Comparison of ENCODE assay signal across 9 mouse cellular contexts in genomic region chr7:111625736-111626135, GRCm38 (mm10).
"Had no signal": no experiment of that assay in that cellular context is flagged by ENCODE, and none has a peak within 500 bp of the region (broad histone marks: within the 10 kb centered on the region; RNA-seq: fewer than 3 reads in every experiment).

No protein-coding gene starts in this region.

- H3K27me3 ChIP-seq: kidney, embryonic 15.5 days; limb, embryonic 13.5 days; neural tube, embryonic 12.5 days had no signal

- H3K4me3 ChIP-seq: kidney, embryonic 15.5 days; limb, embryonic 13.5 days; neural tube, embryonic 12.5 days had no signal

- H3K36me3 ChIP-seq: kidney, embryonic 15.5 days; limb, embryonic 13.5 days; neural tube, embryonic 12.5 days had no signal

- H3K27ac ChIP-seq: kidney, embryonic 15.5 days; limb, embryonic 13.5 days; liver, embryonic 14.5 days; neural tube, embryonic 12.5 days; stomach, postnatal 0 days had no signal

- H3K9me3 ChIP-seq: kidney, embryonic 15.5 days; limb, embryonic 13.5 days; neural tube, embryonic 12.5 days had no signal

- DNase-seq: kidney, postnatal 14 days; left cerebral cortex, postnatal 4 days; lung, adult 18-20 months; thymus, postnatal 4 days had no signal

- H3K4me2 ChIP-seq: kidney, embryonic 15.5 days; limb, embryonic 13.5 days; neural tube, embryonic 12.5 days had no signal

- H3K9ac ChIP-seq: kidney, embryonic 15.5 days; limb, embryonic 13.5 days; liver, embryonic 14.5 days; neural tube, embryonic 12.5 days had no signal

- H3K4me1 ChIP-seq: kidney, embryonic 15.5 days; neural tube, embryonic 12.5 days had no signal
